Mouse (Mus musculus): ENCODE data around the gene Robo2.
A peak's percentile ranks its signal among the peaks of the same experiment; 100 is the strongest.

Robo2 gene

GRCm38 (mm10) chr16:74200024-74200703 is 211.5 kb downstream of the Robo2 start:
- DNase-seq (ENCODE audit: low spot score) = no peak

DNA sequence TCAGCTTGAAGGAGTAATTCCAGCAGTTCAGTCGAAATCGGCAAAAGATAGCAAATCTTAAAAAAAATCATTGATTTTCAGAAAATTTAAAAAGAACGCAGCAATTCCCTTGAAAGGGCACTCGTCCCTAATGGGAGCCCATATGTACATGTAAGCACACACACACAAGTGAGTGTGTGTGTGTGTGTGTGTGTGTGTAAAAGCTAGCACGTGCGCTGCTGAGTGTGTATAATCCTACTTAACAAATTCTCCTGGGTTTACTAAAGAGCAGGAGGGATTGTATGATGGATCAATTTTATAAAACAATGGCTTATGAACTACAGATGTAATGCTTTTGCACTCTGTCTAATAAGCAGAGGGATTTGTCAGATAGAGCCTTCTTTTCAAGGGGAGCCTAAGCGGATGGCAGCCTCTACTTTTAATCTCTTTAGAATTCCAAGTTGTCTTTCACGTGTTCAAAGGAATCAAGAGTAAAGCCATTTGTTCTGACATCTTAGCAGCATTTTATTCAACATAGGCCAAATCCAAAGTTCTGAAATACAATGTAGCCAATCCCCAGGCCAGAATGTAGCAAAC is 218.6 kb downstream of the Robo2 start:
- no peak for DNase-seq (ENCODE audit: low spot score)

GRCm38 (mm10) chr16:74191621-74192020 is 220.0 kb downstream of the Robo2 start:
- DNase-seq (ENCODE audit: low spot score) = no peak

GRCm38 (mm10) chr16:74182509-74183113 is 229.0 kb downstream of the Robo2 start:
- DNase-seq (ENCODE audit: low spot score) = no peak

- no peak for DNase-seq (ENCODE audit: low spot score)
Measured at GRCm38 (mm10) chr16:74172673-74173072, 239.0 kb downstream of the Robo2 start.

DNA sequence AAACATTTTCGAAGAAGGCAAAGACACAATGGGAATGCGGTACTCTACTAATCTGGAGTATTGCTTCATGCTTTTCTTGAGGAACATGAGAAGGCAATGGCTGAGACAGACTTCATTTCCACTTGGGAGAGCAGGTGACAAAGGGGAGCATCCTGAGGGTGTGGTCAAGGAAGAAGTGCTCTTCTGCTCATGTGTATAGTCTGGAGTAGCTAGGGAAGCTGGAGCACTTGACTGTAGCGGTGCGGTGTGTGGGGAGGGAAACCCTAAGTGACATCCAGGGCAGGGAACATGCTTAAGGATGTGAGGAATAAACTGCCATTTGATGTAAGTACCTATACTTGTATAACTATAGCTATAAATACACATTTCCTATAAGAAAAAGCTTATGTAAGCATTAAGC is 242.0 kb downstream of the Robo2 start:
- DNase-seq (ENCODE audit: low spot score) = no peak

- DNase-seq (ENCODE audit: low spot score) = no peak
Measured at GRCm38 (mm10) chr16:74169121-74169520, 242.5 kb downstream of the Robo2 start.

DNA sequence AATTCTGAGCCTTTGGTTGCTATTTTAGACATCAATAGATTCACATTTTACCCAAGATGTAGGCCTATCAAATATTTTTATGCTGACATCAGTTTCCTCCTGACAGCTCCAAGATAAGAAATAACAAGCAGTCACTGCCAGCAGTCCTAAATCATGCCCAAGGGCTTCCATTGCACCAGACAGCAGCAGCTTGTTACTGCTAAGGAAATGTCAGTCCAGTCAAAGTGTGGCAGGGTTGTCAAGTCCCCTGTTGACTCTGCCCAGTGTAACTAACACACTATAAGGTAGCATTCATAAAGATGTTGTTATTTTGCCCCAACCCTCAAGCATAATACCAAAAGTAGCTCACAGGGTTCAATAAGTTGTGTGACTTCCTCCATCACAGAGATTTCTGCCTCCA is 243.8 kb downstream of the Robo2 start:
- DNase-seq (ENCODE audit: low spot score) = no peak

- no peak for DNase-seq (ENCODE audit: low spot score)
Measured at GRCm38 (mm10) chr16:74162041-74162440, 249.6 kb downstream of the Robo2 start.

DNA sequence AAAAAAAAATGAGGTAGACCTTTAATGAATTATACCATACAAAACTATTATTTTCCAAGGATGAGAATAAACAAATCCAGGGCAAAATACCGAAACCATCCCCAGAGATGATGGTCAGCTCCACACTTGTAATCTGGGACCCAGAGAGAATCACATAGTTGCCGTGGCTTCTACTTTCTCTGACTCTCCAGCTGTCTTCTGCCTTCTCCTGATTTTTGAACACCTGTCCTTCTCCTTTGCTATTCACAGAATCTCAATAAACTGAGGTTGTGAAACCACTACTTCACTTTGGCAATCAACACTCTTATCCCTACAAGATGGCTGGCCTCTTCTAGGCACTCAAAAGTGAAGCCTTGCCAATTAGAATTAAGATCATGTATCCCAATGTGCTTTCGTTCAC is 252.4 kb downstream of the Robo2 start:
- no peak for DNase-seq (ENCODE audit: low spot score)

- no peak for DNase-seq (ENCODE audit: low spot score)
Measured at GRCm38 (mm10) chr16:74136181-74136580, 275.4 kb downstream of the Robo2 start.

- DNase-seq (ENCODE audit: low spot score) = peak; percentile 8
Measured at GRCm38 (mm10) chr16:74132833-74133232, 278.8 kb downstream of the Robo2 start.

DNA sequence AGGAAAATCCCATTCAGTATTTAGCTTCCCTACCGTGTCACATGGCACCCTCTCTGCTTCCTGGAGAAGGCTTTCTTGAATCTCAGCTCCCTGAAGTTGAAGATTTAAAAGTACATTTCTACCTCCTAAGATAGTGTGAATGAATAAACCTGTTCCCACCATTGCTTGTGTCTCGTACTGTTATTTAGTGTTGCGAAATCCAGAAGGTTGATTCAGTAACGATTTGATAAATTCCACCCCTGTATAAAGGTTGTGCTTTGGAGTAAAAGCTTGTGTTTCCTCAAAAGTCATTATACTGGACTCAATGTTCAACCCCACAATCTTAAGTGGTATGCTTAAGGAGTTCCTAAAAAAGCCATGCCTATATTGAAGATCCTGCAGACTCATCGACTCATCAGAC is 280.3 kb downstream of the Robo2 start:
- no peak for DNase-seq (ENCODE audit: low spot score)

DNA sequence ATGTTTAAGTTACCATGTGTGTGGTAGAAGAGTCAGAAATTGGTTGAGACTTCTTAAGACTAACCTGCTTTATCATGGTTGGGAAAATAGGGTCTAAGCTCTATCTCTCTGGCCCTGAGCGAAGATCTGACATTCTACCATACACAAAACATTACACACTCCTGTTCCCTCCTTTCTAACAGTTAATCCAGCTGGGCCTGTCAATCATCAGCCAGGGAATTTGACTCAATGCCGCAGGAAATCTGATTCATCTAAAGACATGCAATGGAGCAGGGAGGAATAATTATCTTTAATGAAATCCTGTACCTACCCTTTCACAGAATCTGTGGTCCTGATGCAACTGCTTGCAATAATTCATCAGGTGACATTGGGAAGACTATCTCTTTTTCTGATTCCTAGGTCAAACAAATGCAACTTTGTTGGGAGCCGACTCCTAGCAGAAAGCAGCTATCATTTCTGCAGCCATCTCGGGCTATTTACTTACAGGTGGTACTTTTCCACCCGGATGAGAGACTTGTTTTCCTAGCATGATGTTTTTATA is 283.1 kb downstream of the Robo2 start:
- no peak for DNase-seq (ENCODE audit: low spot score)

DNA sequence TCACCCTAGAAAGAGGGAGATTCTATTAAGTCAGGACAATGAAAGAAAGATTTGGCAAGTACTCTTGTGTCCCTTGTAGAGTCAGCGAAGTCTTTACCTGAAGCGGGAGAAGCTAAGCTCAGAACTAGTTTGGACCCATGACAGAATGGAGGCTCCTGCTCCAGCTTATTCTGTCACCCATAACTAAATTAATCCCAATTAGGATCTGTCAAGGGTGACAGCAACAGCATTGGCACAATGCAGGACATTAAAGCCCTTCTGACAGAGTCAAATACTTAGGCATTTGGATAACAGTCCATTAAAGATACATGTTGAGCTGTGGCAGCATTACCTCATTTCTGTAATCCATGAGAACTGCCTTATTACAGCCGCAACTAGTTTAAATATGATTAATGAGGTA is 298.5 kb downstream of the Robo2 start:
- DNase-seq (ENCODE audit: low spot score) = no peak

DNA sequence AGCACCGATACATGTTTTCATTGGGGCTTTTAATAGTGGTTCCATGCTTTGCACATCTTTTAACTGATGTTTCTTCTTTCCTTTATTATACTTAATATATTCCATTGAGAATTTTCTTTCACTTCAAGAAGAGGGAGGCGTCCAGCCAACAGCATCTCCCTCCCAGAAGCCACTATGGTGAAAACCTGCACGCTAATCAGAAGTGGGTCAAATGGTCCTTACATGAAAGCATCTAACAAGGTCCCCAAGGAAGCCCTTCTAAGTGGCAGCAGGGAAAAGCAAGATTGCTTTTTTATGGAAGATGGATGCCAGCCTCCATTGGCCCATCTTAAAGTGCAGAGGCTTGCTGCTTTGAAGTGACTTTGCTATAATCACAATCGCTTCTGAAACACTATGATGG is 300.5 kb downstream of the Robo2 start:
- no peak for DNase-seq (ENCODE audit: low spot score)

DNA sequence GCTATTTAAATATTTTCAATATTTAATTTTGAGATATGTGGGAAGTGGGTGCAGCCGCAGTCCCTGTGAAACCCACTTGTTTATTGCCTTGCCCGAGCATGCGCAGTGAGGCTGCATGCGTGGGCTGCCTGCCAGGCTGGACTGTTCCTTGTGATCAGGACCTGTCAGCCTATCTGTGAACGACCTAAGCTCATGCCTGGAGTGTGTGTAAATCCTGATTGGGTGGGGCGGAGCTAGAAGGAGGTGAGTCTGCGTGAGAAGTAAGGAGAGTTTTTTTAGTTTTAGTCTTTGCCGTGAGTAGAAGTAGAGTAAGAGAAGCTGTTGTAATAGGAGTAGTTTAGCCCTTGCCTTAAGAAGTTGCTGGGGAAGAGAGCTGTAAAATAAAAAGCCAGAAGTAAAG is 307.2 kb downstream of the Robo2 start:
- DNase-seq (ENCODE audit: low spot score) = peak; percentile 31

DNA sequence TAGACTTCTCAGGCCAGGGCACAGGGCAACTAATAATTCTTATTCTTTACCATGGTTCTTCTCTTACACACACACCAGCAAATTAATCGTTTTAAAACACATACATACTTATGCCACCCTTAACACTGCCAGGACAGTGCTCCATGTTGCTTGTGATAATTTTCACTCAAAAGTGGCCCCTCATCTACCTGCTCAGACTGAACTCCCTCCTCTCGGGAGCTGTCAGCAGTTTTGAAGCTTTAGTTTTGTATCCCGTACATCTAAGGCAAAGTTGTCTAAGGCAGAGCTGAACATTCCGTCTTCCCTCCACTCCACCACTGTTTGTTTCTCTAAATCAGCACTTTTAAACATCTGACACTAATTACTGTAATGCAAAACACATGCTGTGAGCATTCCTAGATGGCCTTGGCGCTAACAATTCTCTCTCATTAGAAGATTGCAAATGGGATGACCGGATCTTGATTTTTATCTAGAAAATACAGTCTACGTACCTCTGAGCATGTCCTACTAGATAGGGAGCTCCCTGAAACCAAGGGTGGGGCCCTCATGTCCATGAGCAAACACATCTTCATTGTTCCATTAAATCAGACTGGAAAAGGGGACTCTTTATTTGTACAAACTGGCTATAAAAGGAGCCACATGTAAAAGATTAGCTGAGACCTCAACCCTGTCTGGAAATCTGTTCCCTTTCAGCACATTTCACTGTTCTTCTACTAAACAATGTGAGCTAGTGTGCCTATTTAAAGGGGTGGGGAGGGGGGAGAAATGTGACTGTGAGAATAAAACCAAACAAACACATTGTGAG is 318.4 kb downstream of the Robo2 start:
- DNase-seq (ENCODE audit: low spot score) = no peak

DNA sequence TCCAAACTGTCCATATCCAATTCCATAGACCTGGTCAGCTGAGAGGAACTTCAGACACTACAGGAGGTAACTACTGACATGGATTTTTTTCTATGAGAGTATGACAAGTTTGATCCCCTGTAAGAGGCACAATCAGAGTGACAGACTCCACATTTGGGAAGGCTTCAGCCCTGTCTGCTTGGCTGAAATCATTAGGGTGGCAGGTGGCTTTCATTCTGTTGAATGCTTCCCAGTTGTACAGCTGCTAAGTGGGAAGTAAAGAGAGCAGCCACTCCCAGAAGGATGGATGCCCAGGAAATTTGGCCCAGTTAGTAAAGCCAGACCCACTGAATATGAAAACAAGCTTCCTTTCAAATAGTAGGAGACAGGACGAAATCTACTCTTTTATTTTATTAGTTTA is 321.7 kb downstream of the Robo2 start:
- no peak for DNase-seq (ENCODE audit: low spot score)

DNA sequence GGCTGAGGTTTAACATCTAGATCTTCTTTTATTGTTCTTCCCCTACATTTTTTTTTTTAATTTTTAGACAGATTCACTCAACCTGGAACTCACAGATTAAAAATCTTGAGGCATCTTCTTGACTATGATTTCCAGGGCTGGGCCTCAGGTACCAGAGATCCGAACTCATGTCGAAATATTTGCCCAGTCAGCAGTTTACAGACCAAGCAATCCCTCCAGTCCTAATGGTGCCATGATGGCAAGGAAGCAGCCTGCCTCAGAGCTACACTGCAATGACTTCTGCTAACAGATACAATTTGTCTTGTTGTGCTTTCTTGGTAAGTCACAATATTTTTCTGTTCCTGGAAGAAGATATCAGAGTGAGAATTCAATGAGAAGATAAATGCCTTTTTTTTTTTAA is 327.4 kb downstream of the Robo2 start:
- DNase-seq (ENCODE audit: low spot score) = no peak

DNA sequence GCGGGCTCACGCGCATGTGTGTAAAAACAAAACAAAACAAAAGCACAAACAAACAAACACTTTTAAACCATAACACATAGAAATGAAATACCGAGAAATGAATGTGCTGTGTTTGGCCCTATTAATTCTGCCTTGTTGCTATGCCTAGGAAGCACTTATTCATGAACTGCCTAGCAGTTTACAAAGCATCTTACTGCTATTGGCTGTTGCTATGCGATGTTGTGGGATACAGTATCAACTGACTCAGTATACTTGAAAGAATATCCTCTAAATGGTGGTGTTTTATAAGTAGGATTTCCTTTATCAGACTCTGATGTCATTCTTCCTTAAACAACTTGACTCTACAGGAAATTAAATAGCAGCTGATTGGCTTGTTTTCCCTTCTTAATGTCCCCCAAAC is 339.0 kb downstream of the Robo2 start:
- DNase-seq (ENCODE audit: low spot score) = no peak

DNA sequence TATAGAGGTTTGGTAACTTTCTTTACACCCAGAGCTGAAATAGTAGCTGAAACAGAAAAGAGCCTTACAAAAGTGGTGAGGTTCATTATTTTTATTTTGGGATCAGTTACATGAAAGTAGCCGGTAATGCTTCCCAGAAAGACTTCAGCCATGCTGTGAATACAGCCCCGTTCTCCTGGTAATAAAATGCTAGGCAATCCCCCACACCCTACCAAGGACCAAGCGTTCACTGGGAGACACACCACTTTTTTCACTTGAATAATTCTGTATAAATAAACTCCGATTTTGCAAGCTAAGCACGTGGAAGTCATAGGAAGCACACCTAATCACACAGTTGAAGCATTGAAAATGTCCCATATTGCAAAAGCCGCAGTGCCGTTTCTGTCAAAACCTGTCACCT is 341.0 kb downstream of the Robo2 start:
- DNase-seq (ENCODE audit: low spot score) = no peak

DNA sequence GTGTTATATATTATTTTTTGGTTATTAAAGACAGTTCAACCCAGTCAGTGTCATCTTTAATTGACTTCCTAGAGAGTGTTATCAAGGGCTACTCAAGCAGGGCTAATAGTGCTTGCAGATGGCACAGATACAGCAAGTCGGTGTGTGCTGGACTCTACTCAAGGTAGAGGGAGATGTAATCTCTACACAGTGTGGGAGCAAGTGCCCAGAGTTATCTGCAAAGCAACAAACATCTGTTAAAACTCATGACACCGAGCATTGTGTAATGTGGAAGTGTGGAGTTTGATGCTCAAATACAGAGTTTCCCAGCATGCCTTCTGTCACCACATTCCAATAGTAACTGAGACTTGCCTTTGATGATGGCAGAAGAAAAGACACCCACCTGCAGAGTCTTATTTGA is 345.7 kb downstream of the Robo2 start:
- DNase-seq (ENCODE audit: low spot score) = no peak
